Mouse (Mus musculus) MEL (cell line): ENCODE results near the gene Smtn.

ENCODE experiments used
- POLR2A ChIP-seq, 2 experiments: IDR thresholded peaks; 2 replicates each; pipeline ENCODE4 v1.6.1; 2011 to 2012; ENCODE audit warnings: low read length in 2 of 2, mild to moderate bottlenecking in 2 of 2, control low read depth in 1 of 2, improper control_type of control experiment in 1 of 2, low read depth in 1 of 2, moderate library complexity in 1 of 2; ENCODE audit not compliant: control insufficient read depth in 1 of 2, insufficient read depth in 1 of 2, poor library complexity in 1 of 2
- POLR2AphosphoS5 ChIP-seq: IDR thresholded peaks from 2 replicates; pipeline ENCODE4 v1.6.1; 2012; ENCODE audit warnings: low read depth, borderline replicate concordance, mild to moderate bottlenecking, inconsistent platforms, low read length, moderate library complexity, mixed read lengths
- TCF12 ChIP-seq: IDR thresholded peaks from 2 replicates; pipeline ENCODE4 v1.6.1; 2014; ENCODE audit warnings: low read depth, mild to moderate bottlenecking, inconsistent platforms, low read length, improper control_type of control experiment, moderate library complexity
- ZC3H11A ChIP-seq: IDR thresholded peaks from 2 replicates; pipeline ENCODE4 v1.6.1; 2012; ENCODE audit warnings: low read depth, mild to moderate bottlenecking, inconsistent platforms, low read length, improper control_type of control experiment

DNA sequence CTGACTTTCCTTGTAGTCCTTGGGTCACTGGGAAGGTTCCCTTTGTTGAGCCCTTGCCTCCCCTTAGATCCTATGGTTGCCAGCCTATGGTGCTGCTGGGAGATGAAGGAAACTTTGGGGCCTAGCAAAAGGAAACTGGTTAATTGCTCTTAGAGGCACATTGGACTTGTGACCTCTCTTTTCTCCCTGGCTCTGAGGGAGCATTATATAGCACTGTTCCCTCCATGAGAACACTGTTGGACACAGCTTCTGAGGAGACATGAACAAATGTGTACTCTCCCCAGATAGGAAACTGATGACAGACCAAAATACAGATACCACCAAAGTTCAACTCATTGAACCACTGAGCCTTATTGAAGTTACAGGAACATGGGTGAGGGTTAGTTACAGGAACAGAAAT, 64.9 kb downstream of the Smtn start:
- TF ChIP-seq TCF12 = no peak
- TF ChIP-seq ZC3H11A = no peak
- no peak for TF ChIP-seq POLR2A (IDR thresholded peaks at IDR 0.05; ENCODE audit: control insufficient read depth in 1 of 2, insufficient read depth in 1 of 2, low read depth in 1 of 2, low read length in 2 of 2, poor library complexity in 1 of 2)
- no peak for TF ChIP-seq POLR2AphosphoS5
